Mouse (Mus musculus): ENCODE data around the gene Rps6ka1. TPM values are rescaled to one million over a fixed set of nuclear protein-coding genes. Genes with fewer than 3 reads are reported as not detected.
"Not testable (repeated sequence)": the region's sequence is repeated elsewhere in the genome, so short reads cannot be mapped to it uniquely, and the experiment has no call there.

Gene Rps6ka1
- polyA plus RNA-seq, 1 experiment: 1.7 TPM

- H3ac ChIP-seq (ENCODE audit: control insufficient read depth, insufficient read length): no peak overlapping the region
- H3K27me3 ChIP-seq (ENCODE audit: control insufficient read depth, insufficient read depth, insufficient read length): no peaks in the 10 kb centered on the region
- H3K4me2 ChIP-seq (ENCODE audit: low read depth): no peak overlapping the region
- H3K4me3 ChIP-seq: no peak overlapping the region
- no peaks in the 10 kb centered on the region for H3K36me3 ChIP-seq (ENCODE audit: control insufficient read depth, insufficient read depth)
- TF ChIP-seq MYOD1 (IDR thresholded peaks at IDR 0.05; ENCODE audit: control insufficient read depth in 1 of 3, insufficient read length in 2 of 3, low read depth in 2 of 3): peak in 1 of 3 experiments; percentile 21
- TF ChIP-seq REST (IDR thresholded peaks at IDR 0.05; ENCODE audit: insufficient read depth, insufficient read length): no peak
- no peaks in the 10 kb centered on the region for H3K79me2 ChIP-seq (ENCODE audit: control insufficient read depth, insufficient read depth)
Measured at GRCm38 (mm10) chr4:133842992-133843737, 44.4 kb downstream of the Rps6ka1 start.

GRCm38 (mm10) chr4:133841756-133842483 lies 45.7 kb downstream of the Rps6ka1 start:
- H3K79me2 ChIP-seq (ENCODE audit: control insufficient read depth, insufficient read depth); H3K27me3 ChIP-seq (ENCODE audit: control insufficient read depth, insufficient read depth, insufficient read length); H3ac ChIP-seq (ENCODE audit: control insufficient read depth, insufficient read length); H3K36me3 ChIP-seq (ENCODE audit: control insufficient read depth, insufficient read depth); H3K4me3 ChIP-seq; H3K4me2 ChIP-seq (ENCODE audit: low read depth): not testable (repeated sequence)

- H3K36me3 ChIP-seq (ENCODE audit: control insufficient read depth, insufficient read depth): no peaks in the 10 kb centered on the region
- H3K27me3 ChIP-seq (ENCODE audit: control insufficient read depth, insufficient read depth, insufficient read length): no peaks in the 10 kb centered on the region
- H3K79me2 ChIP-seq (ENCODE audit: control insufficient read depth, insufficient read depth): no peaks in the 10 kb centered on the region
- H3K4me3 ChIP-seq: no peak overlapping the region
- no peak overlapping the region for H3K4me2 ChIP-seq (ENCODE audit: low read depth)
- no peak overlapping the region for H3ac ChIP-seq (ENCODE audit: control insufficient read depth, insufficient read length)
- TF ChIP-seq CEBPB (IDR thresholded peaks at IDR 0.05; ENCODE audit: insufficient read depth, poor library complexity, severe bottlenecking): no peak
- TF ChIP-seq POLR2AphosphoS2 (IDR thresholded peaks at IDR 0.05; ENCODE audit: insufficient read length, low read depth): no peak
- no peak for TF ChIP-seq REST (IDR thresholded peaks at IDR 0.05; ENCODE audit: insufficient read depth, insufficient read length)
- TF ChIP-seq TCF12 (IDR thresholded peaks at IDR 0.05; ENCODE audit: insufficient read depth, poor library complexity, severe bottlenecking): no peak
- TF ChIP-seq E2F4 (IDR thresholded peaks at IDR 0.05; ENCODE audit: insufficient read depth): no peak
- no peak for TF ChIP-seq MYOD1 (IDR thresholded peaks at IDR 0.05; ENCODE audit: control insufficient read depth in 1 of 3, insufficient read length in 2 of 3, low read depth in 2 of 3)
- no peak for TF ChIP-seq USF1 (IDR thresholded peaks at IDR 0.05; ENCODE audit: low read depth)
- no peak for TF ChIP-seq TCF3 (IDR thresholded peaks at IDR 0.05; ENCODE audit: insufficient read length, low read depth)
- no peak for TF ChIP-seq MYOG (IDR thresholded peaks at IDR 0.05; ENCODE audit: control insufficient read depth in 1 of 3, insufficient read depth in 1 of 3, insufficient read length in 2 of 3, low read depth in 2 of 3)
Measured at GRCm38 (mm10) chr4:133841035-133841434, 46.6 kb downstream of the Rps6ka1 start.

- Histone ChIP-seq H3ac (ENCODE audit: control insufficient read depth, insufficient read length) (no peak overlapping the region), H3K4me2 (ENCODE audit: low read depth) (no peak overlapping the region), H3K79me2 (ENCODE audit: control insufficient read depth, insufficient read depth) (no peaks in the 10 kb centered on the region), H3K36me3 (ENCODE audit: control insufficient read depth, insufficient read depth) (no peaks in the 10 kb centered on the region), H3K27me3 (ENCODE audit: control insufficient read depth, insufficient read depth, insufficient read length) (no peaks in the 10 kb centered on the region), H3K4me3 (no peak overlapping the region)
- no peak for TF ChIP-seq POLR2AphosphoS2 (IDR thresholded peaks at IDR 0.05; ENCODE audit: insufficient read length, low read depth)
- no peak for TF ChIP-seq USF1 (IDR thresholded peaks at IDR 0.05; ENCODE audit: low read depth)
- TF ChIP-seq REST (IDR thresholded peaks at IDR 0.05; ENCODE audit: insufficient read depth, insufficient read length): no peak
- no peak for TF ChIP-seq MYOD1 (IDR thresholded peaks at IDR 0.05; ENCODE audit: control insufficient read depth in 1 of 3, insufficient read length in 2 of 3, low read depth in 2 of 3)
- no peak for TF ChIP-seq MAX (IDR thresholded peaks at IDR 0.05; ENCODE audit: low read depth)
- TF ChIP-seq MYOG (IDR thresholded peaks at IDR 0.05; ENCODE audit: control insufficient read depth in 1 of 3, insufficient read depth in 1 of 3, insufficient read length in 2 of 3, low read depth in 2 of 3): no peak
- no peak for TF ChIP-seq POLR2A (IDR thresholded peaks at IDR 0.05; ENCODE audit: insufficient read length, low read depth)
- no peak for TF ChIP-seq TCF3 (IDR thresholded peaks at IDR 0.05; ENCODE audit: insufficient read length, low read depth)
- TF ChIP-seq E2F4 (IDR thresholded peaks at IDR 0.05; ENCODE audit: insufficient read depth): no peak
- TF ChIP-seq CEBPB (IDR thresholded peaks at IDR 0.05; ENCODE audit: insufficient read depth, poor library complexity, severe bottlenecking): no peak
- no peak for TF ChIP-seq SRF (IDR thresholded peaks at IDR 0.05; ENCODE audit: control insufficient read depth, insufficient read length, low read depth)
- no peak for TF ChIP-seq TCF12 (IDR thresholded peaks at IDR 0.05; ENCODE audit: insufficient read depth, poor library complexity, severe bottlenecking)
Measured at GRCm38 (mm10) chr4:133840501-133840900, 47.1 kb downstream of the Rps6ka1 start.

GRCm38 (mm10) chr4:133839385-133839826 lies 48.2 kb downstream of the Rps6ka1 start:
- TF ChIP-seq TCF3 (IDR thresholded peaks at IDR 0.05; ENCODE audit: insufficient read length, low read depth) (no peak), MAX (IDR thresholded peaks at IDR 0.05; ENCODE audit: low read depth) (no peak), POLR2AphosphoS2 (IDR thresholded peaks at IDR 0.05; ENCODE audit: insufficient read length, low read depth) (no peak), POLR2A (IDR thresholded peaks at IDR 0.05; ENCODE audit: insufficient read length, low read depth) (no peak), CEBPB (IDR thresholded peaks at IDR 0.05; ENCODE audit: insufficient read depth, poor library complexity, severe bottlenecking) (no peak), E2F4 (IDR thresholded peaks at IDR 0.05; ENCODE audit: insufficient read depth) (no peak), MYOD1 (IDR thresholded peaks at IDR 0.05; ENCODE audit: control insufficient read depth in 1 of 3, insufficient read length in 2 of 3, low read depth in 2 of 3) (no peak), SRF (IDR thresholded peaks at IDR 0.05; ENCODE audit: control insufficient read depth, insufficient read length, low read depth) (no peak), REST (IDR thresholded peaks at IDR 0.05; ENCODE audit: insufficient read depth, insufficient read length) (no peak), MYOG (IDR thresholded peaks at IDR 0.05; ENCODE audit: control insufficient read depth in 1 of 3, insufficient read depth in 1 of 3, insufficient read length in 2 of 3, low read depth in 2 of 3) (no peak), TCF12 (IDR thresholded peaks at IDR 0.05; ENCODE audit: insufficient read depth, poor library complexity, severe bottlenecking) (no peak), USF1 (IDR thresholded peaks at IDR 0.05; ENCODE audit: low read depth) (no peak)
- Histone ChIP-seq H3K4me3 (no peak overlapping the region), H3K36me3 (ENCODE audit: control insufficient read depth, insufficient read depth) (no peaks in the 10 kb centered on the region), H3K4me2 (ENCODE audit: low read depth) (no peak overlapping the region), H3K27me3 (ENCODE audit: control insufficient read depth, insufficient read depth, insufficient read length) (no peaks in the 10 kb centered on the region), H3K79me2 (ENCODE audit: control insufficient read depth, insufficient read depth) (no peaks in the 10 kb centered on the region), H3ac (ENCODE audit: control insufficient read depth, insufficient read length) (no peak overlapping the region)
